In genomic region chr2:174453681-174454080, GRCm38 (mm10) we compare ENCODE assay signal across 10 mouse cellular contexts. TPM values are rescaled to one million over a fixed set of nuclear protein-coding genes. Genes with fewer than 3 reads are reported as not detected.
A peak's percentile ranks its signal among the peaks of the same experiment; 100 is the strongest.
DNase-seq lines count a peak whose midpoint lies in the region; ATAC-seq and TF ChIP-seq lines count a peak whose summit lies in the region.
"Had no signal": no experiment of that assay in that cellular context is flagged by ENCODE, and none has a peak within 500 bp of the region (broad histone marks: within the 10 kb centered on the region; RNA-seq: fewer than 3 reads in every experiment).

No protein-coding gene starts in this region.

- TF ChIP-seq CTCF in G1E (IDR thresholded peaks at IDR 0.05; ENCODE audit: low read depth, low read length): no peak

- no peak overlapping the region for H3K27ac ChIP-seq in heart, embryonic 12.5 days (ENCODE audit: poor library complexity, severe bottlenecking)
- H3K27ac ChIP-seq: embryonic facial prominence, embryonic 12.5 days; limb, embryonic 15.5 days had no signal

- H3K27me3 ChIP-seq in G1E (ENCODE audit: insufficient read depth, low read length): peaks cover 10% of the 10 kb centered on the region
- H3K27me3 ChIP-seq in heart, embryonic 12.5 days (replicated peaks): no peaks in the 10 kb centered on the region
- H3K27me3 ChIP-seq: embryonic facial prominence, embryonic 12.5 days; limb, embryonic 15.5 days had no signal

- no peak overlapping the region for H3K4me3 ChIP-seq in G1E (ENCODE audit: low read depth, low read length)
- no peak overlapping the region for H3K4me3 ChIP-seq in heart, embryonic 12.5 days
- H3K4me3 ChIP-seq: embryonic facial prominence, embryonic 12.5 days; limb, embryonic 15.5 days had no signal

- WGBS in heart, embryonic 12.5 days: 49% methylated on average over 7 of the region's 7 CpGs

- H3K9me3 ChIP-seq in G1E (replicated peaks): no peaks in the 10 kb centered on the region
- H3K9me3 ChIP-seq in heart, embryonic 12.5 days (replicated peaks): no peaks in the 10 kb centered on the region
- H3K9me3 ChIP-seq: embryonic facial prominence, embryonic 12.5 days; limb, embryonic 15.5 days had no signal

- H3K36me3 ChIP-seq in G1E (replicated peaks): peaks cover 2% of the 10 kb centered on the region
- H3K36me3 ChIP-seq in heart, embryonic 12.5 days: no peaks in the 10 kb centered on the region
- H3K36me3 ChIP-seq: embryonic facial prominence, embryonic 12.5 days; limb, embryonic 15.5 days had no signal

- peak; percentile 86 for DNase-seq in heart, adult 11 months
- no peak for DNase-seq in heart, adult 9 months (ENCODE audit: low spot score in 2 of 2)
- peak; percentile 77 for DNase-seq in G1E (ENCODE audit: low spot score)
- peak; percentile 51 for DNase-seq in lung, postnatal 36 days
- DNase-seq in left cerebral cortex, postnatal 14 days (ENCODE audit: low spot score in 2 of 2): no peak
- DNase-seq in frontal cortex, postnatal 14 days (ENCODE audit: low spot score in 2 of 2): no peak

- peak; percentile 93 for ATAC-seq in G1E (ENCODE audit: extremely low read depth, insufficient number of reproducible peaks, low FRiP score, poor library complexity, severe bottlenecking)
- ATAC-seq in heart, embryonic 12.5 days (ENCODE audit: insufficient number of reproducible peaks, low FRiP score): peak; percentile 79
- ATAC-seq in cerebellum, adult (ENCODE audit: insufficient number of reproducible peaks, low FRiP score, low TSS enrichment): no peak

- peaks cover 33% of the 10 kb centered on the region for H3K4me1 ChIP-seq in G1E (ENCODE audit: insufficient read depth, low read depth, low read length)
- peaks cover 4% of the 10 kb centered on the region for H3K4me1 ChIP-seq in heart, embryonic 12.5 days (replicated peaks)
- H3K4me1 ChIP-seq: embryonic facial prominence, embryonic 12.5 days; limb, embryonic 15.5 days had no signal

- no peak overlapping the region for H3K9ac ChIP-seq in heart, embryonic 12.5 days
- H3K9ac ChIP-seq: embryonic facial prominence, embryonic 12.5 days; limb, embryonic 15.5 days had no signal

- H3K4me2 ChIP-seq in heart, embryonic 12.5 days: no peak overlapping the region
- H3K4me2 ChIP-seq: embryonic facial prominence, embryonic 12.5 days; limb, embryonic 15.5 days had no signal

- intact Hi-C loops in left cerebral cortex, postnatal 14 days (cut with DNase I): no loop called here

RNA-seq across cellular contexts. Expression of gene Tubb1, which starts 3.2 kb away (rescaled TPM):
- not detected in 2 replicates for total RNA-seq in G1E (2014; fragmentation: Nextera tagmentation)
- 0.05 and 0.12 TPM in 2 replicates for total RNA-seq in G1E (2017)
- not detected in 2 replicates for polyA plus RNA-seq in G1E (2012)
- polyA plus RNA-seq in heart, embryonic 12.5 days (2016; fragmentation: Nextera tagmentation; extraction: Ambion mirVana): 7.5 and 13.8 TPM in 2 replicates
- total RNA-seq in left cerebral cortex, postnatal 14 days (2021): under 1 TPM in 1 of 2 experiments, not detected in 1; 0.24 TPM

RNA-seq across cellular contexts. Expression of gene Atp5e, which starts 10.2 kb away (rescaled TPM):
- total RNA-seq in G1E (2014; fragmentation: Nextera tagmentation) (21.2 and 28.5 TPM in 2 replicates), G1E (2017) (38.8 and 43.7 TPM in 2 replicates)
- 2.6 and 3.1 TPM in 2 replicates for polyA plus RNA-seq in G1E (2012)
- polyA plus RNA-seq in heart, embryonic 12.5 days (2016; fragmentation: Nextera tagmentation; extraction: Ambion mirVana): 1,038 and 1,054 TPM in 2 replicates
- 100 to 1,000 TPM; 329 to 340 TPM for total RNA-seq in left cerebral cortex, postnatal 14 days (2021)

RNA-seq across cellular contexts. Expression of gene Ctsz, which starts 14.8 kb away (rescaled TPM):
- total RNA-seq in G1E (2014; fragmentation: Nextera tagmentation) (13.5 and 24.8 TPM in 2 replicates), G1E (2017) (27.1 and 32.5 TPM in 2 replicates)
- polyA plus RNA-seq in G1E (2012): 21.4 and 22.1 TPM in 2 replicates
- 95.9 and 101 TPM in 2 replicates for polyA plus RNA-seq in heart, embryonic 12.5 days (2016; fragmentation: Nextera tagmentation; extraction: Ambion mirVana)
- 10 to 100 TPM; 21.2 to 22.8 TPM for total RNA-seq in left cerebral cortex, postnatal 14 days (2021)

RNA-seq across cellular contexts. Expression of gene Prelid3b, which starts 19.2 kb away (rescaled TPM):
- total RNA-seq in G1E (2014; fragmentation: Nextera tagmentation) (88.7 and 90.7 TPM in 2 replicates), G1E (2017) (154 and 165 TPM in 2 replicates)
- polyA plus RNA-seq in G1E (2012): 32.0 and 57.8 TPM in 2 replicates
- polyA plus RNA-seq in heart, embryonic 12.5 days (2016; fragmentation: Nextera tagmentation; extraction: Ambion mirVana): 136 and 137 TPM in 2 replicates
- total RNA-seq in left cerebral cortex, postnatal 14 days (2021): 10 to 100 TPM; 43.5 to 47.0 TPM

RNA-seq across cellular contexts. Expression of gene Nelfcd, which starts 38.1 kb away (rescaled TPM):
- total RNA-seq in G1E (2014; fragmentation: Nextera tagmentation): 29.6 and 44.9 TPM in 2 replicates
- 43.6 and 47.4 TPM in 2 replicates for total RNA-seq in G1E (2017)
- 45.0 and 51.7 TPM in 2 replicates for polyA plus RNA-seq in G1E (2012)
- 89.3 and 94.0 TPM in 2 replicates for polyA plus RNA-seq in heart, embryonic 12.5 days (2016; fragmentation: Nextera tagmentation; extraction: Ambion mirVana)
- 10 to 100 TPM; 46.2 to 50.4 TPM for total RNA-seq in left cerebral cortex, postnatal 14 days (2021)

Comparison
In these comparisons a context has a peak if more than half of its experiments do, and no peak if none do; other contexts are left out.
1. DNase-seq: peak in heart, adult 11 months (single experiment), G1E (single experiment) and lung, postnatal 36 days (single experiment); none in heart, adult 9 months (0 of 2), left cerebral cortex, postnatal 14 days (0 of 2) and frontal cortex, postnatal 14 days (0 of 2).
2. RNA of gene Atp5e, which starts 10.2 kb away (total RNA-seq): 329 to 340 TPM in left cerebral cortex, postnatal 14 days; 21.2 to 43.7 TPM in G1E; every median in the first group is over 4 times any median in the second.